Mouse (Mus musculus) spleen, adult 2 months (tissue): ENCODE results near the gene Prmt3.

ENCODE experiments used
- CTCF ChIP-seq: fragments of 200-500 bp; IDR thresholded peaks from 2 replicates; pipeline ENCODE4 v1.5.1; 2011; ENCODE audit warnings: mild to moderate bottlenecking, inconsistent platforms; ENCODE audit not compliant: insufficient read depth, insufficient read length, insufficient replicate concordance; ENCODE audit errors: extremely low read depth
- POLR2A ChIP-seq: fragments of 200-500 bp; IDR thresholded peaks from 2 replicates; pipeline ENCODE4 v1.6.1; 2011; ENCODE audit warnings: low read depth, low read length, inconsistent platforms

- TF ChIP-seq POLR2A (no peak), CTCF (no peak)
These were observed 43.8 kb upstream of the Prmt3 start for GRCm38 (mm10) chr7:49734342-49734741.
